Mouse (Mus musculus): ENCODE measurements around the gene Rif1. TPM values are rescaled to one million over a fixed set of nuclear protein-coding genes. Genes with fewer than 3 reads are reported as not detected.
"Not testable (repeated sequence)": the region's sequence is repeated elsewhere in the genome, so short reads cannot be mapped to it uniquely, and the experiment has no call there.

Gene Rif1
- polyA plus RNA-seq, 1 experiment from 2014 or later, result 64.2 TPM

DNA sequence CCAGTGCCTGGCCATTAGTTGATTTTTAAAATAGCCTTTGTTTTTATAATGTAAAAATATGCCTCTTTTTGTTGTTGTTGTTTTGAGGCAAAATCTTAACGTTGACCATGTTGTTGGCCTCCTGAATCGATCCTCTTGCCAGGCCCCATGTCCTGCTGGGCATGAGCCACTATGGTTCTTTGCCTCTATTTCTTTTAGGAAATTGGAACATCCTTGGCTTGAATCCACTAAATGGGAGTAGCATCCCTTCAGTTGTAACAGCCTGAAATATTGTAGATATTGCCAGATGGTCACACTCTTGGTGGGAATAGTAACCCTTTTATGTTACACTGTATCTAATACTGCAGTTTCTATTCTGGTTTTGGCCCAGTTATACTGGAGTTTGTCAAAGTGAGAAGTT lies 11.9 kb downstream of the Rif1 start:
- Histone ChIP-seq H3K9me3 (ENCODE audit: control insufficient read depth, low read length) (no peaks in the 10 kb centered on the region), H3K27me3 (ENCODE audit: control insufficient read depth, insufficient read depth, low read length) (no peaks in the 10 kb centered on the region), H3K4me3 (ENCODE audit: low read length) (no peak overlapping the region), H3K4me1 (ENCODE audit: control insufficient read depth, insufficient read depth, low read length) (no peaks in the 10 kb centered on the region), H3K27ac (ENCODE audit: low read depth, low read length) (no peak overlapping the region), H3K36me3 (ENCODE audit: control insufficient read depth, insufficient read depth, low read length) (peaks cover 83% of the 10 kb centered on the region), H3K9ac (ENCODE audit: low read depth, low read length) (no peak overlapping the region), H3K4me2 (replicated peaks; ENCODE audit: low read depth, low read length) (no peak overlapping the region)
- no peak for ATAC-seq (ENCODE audit: low FRiP score, low TSS enrichment)
- 89% methylated on average over 2 of the region's 2 CpGs for WGBS

DNA sequence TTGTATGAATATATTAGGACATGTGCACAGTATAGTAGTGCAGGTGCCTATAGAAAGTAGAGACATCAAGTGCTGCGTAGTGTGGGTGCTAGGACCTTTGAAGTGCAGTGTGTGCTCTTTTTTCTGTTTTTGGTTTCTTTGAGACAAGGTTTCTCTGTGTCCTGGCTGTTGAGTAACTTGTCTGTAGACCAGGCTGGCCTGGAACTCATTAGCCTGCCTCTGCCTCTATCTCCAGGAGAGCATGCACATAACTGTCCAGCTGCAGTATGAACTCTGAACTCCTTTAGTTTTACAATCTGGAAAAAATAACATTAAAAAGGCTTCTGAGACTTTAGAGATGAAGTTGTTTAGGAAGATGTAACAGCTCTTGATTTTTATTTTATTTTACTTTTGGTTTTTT lies 41.5 kb downstream of the Rif1 start:
- no peaks in the 10 kb centered on the region for H3K4me1 ChIP-seq (ENCODE audit: control insufficient read depth, insufficient read depth, low read length)
- H3K9ac ChIP-seq (ENCODE audit: low read depth, low read length), result no peak overlapping the region
- H3K4me2 ChIP-seq (replicated peaks; ENCODE audit: low read depth, low read length), result no peak overlapping the region
- no peak for ATAC-seq (ENCODE audit: low FRiP score, low TSS enrichment)
- no peaks in the 10 kb centered on the region for H3K27me3 ChIP-seq (ENCODE audit: control insufficient read depth, insufficient read depth, low read length)
- H3K4me3 ChIP-seq (ENCODE audit: low read length), result no peak overlapping the region
- peaks cover 86% of the 10 kb centered on the region for H3K36me3 ChIP-seq (ENCODE audit: control insufficient read depth, insufficient read depth, low read length)
- WGBS, result 88% methylated on average over 1 of the region's 1 CpGs
- H3K27ac ChIP-seq (ENCODE audit: low read depth, low read length), result no peak overlapping the region
- no peaks in the 10 kb centered on the region for H3K9me3 ChIP-seq (ENCODE audit: control insufficient read depth, low read length)

DNA sequence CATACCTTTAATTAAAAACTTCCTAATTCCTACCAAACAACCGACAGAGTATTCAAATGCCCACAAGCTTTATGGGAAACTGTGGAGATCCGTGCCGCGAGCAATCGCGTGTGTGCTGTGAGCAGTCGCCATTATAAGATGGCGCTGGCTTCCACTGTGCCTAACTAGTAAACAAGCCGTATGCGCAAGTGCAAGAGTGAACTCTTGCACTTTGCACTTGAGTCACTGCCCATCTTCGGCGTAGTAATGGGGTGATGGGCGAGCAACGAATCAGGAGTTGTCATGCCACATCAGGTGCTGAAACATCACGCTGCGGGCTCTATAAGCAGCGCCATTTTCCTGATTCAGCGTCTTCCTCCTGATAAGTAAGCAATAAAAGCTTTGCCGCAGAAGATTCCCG lies 58.7 kb downstream of the Rif1 start:
- 95% methylated on average over 20 of the region's 20 CpGs for WGBS
- not testable (repeated sequence) for H3K4me1 ChIP-seq (ENCODE audit: control insufficient read depth, insufficient read depth, low read length); H3K27me3 ChIP-seq (ENCODE audit: control insufficient read depth, insufficient read depth, low read length); H3K27ac ChIP-seq (ENCODE audit: low read depth, low read length); H3K4me3 ChIP-seq (ENCODE audit: low read length); H3K4me2 ChIP-seq (replicated peaks; ENCODE audit: low read depth, low read length); H3K36me3 ChIP-seq (ENCODE audit: control insufficient read depth, insufficient read depth, low read length); H3K9me3 ChIP-seq (ENCODE audit: control insufficient read depth, low read length); ATAC-seq (ENCODE audit: low FRiP score, low TSS enrichment); H3K9ac ChIP-seq (ENCODE audit: low read depth, low read length)

DNA sequence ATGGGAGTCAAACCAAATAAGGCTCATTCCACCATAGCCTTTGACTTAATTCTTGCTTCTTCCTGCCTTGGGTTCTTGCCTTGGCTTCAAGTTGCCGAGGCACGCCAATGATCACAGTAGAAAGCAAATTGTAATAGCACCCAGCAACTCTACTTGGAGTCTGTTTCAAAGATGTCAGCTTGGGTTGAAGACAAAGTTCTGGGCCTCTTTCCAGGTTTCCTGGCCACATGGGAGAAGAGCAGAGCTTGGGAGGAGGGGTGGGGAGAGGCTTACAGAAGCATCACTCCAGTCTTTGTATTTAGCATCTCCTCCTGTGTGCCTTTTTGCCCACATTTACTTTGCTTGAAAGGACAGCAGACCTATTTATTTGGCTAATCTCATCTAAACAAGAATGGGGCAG lies 60.7 kb downstream of the Rif1 start:
- Histone ChIP-seq H3K4me2 (replicated peaks; ENCODE audit: low read depth, low read length) (no peak overlapping the region), H3K9ac (ENCODE audit: low read depth, low read length) (no peak overlapping the region), H3K4me3 (ENCODE audit: low read length) (no peak overlapping the region), H3K4me1 (ENCODE audit: control insufficient read depth, insufficient read depth, low read length) (no peaks in the 10 kb centered on the region), H3K36me3 (ENCODE audit: control insufficient read depth, insufficient read depth, low read length) (peaks cover 11% of the 10 kb centered on the region; the same call in 1 of the 2 replicates), H3K9me3 (ENCODE audit: control insufficient read depth, low read length) (no peaks in the 10 kb centered on the region), H3K27me3 (ENCODE audit: control insufficient read depth, insufficient read depth, low read length) (no peaks in the 10 kb centered on the region), H3K27ac (ENCODE audit: low read depth, low read length) (no peak overlapping the region)
- ATAC-seq (ENCODE audit: low FRiP score, low TSS enrichment), result no peak
- WGBS, result 88% methylated on average over 2 of the region's 2 CpGs

DNA sequence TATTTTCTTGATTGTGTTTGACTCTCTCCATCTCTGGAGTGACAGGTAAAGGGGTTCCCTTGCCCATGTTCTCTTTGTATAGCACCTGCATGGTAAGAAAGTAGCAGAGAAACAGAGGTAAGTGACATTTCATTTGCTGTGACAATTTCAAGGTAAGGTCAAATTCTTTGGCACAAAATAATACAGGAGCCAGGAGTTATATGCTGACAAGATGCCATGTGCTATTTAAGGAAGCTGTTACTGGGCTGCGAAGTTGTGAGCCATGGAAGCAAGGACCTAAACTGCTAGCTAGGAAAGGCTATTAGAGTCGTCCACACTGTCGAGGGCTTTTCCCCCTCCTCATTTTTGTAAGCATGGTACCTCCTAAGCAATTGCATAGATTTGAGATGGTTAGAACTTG lies 80.4 kb downstream of the Rif1 start:
- no peaks in the 10 kb centered on the region for H3K36me3 ChIP-seq (ENCODE audit: control insufficient read depth, insufficient read depth, low read length)

DNA sequence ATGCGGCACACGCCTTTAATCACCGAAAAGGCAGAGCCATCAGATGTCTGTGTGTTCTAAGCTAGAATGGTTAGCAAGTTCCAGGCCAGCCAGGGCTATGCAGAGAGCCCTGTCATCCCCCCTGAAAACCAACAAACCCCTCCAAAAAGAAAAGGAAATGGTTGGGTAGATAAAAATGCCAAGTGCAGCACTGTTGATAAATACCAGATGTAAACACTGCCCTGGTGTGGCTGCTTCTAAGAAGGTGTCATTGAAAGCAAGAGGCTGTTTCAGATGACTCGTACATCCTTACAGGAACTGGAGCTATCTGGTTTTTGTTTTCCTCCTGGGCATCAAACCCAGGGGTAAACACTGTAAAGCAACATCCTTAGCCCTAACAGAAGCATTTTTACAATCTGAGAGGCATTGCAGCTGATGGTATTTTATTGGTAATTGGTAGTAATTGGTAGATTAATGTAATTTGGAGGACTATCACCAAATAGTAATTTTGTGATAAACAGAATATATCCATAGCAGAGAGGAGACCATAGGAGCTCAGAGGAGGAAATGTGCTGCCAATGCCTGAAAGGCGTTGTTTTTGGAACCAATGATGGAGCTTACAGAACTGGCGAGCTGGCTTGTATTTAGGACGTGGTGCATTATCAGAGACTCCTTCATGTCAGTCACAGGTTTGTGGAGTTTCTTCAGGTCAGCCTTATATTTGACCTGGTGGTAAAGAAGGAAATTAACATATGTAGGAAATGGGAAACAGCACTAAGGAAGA lies 96.8 kb downstream of the Rif1 start:
- no peaks in the 10 kb centered on the region for H3K36me3 ChIP-seq (ENCODE audit: control insufficient read depth, insufficient read depth, low read length)
- ATAC-seq (ENCODE audit: low FRiP score, low TSS enrichment), result no peak
- WGBS, result 83% methylated on average over 7 of the region's 7 CpGs

More for the DNA sequence above, 80.4 kb downstream of the Rif1 start:
- Histone ChIP-seq H3K27ac (ENCODE audit: low read depth, low read length) (no peak overlapping the region), H3K27me3 (ENCODE audit: control insufficient read depth, insufficient read depth, low read length) (no peaks in the 10 kb centered on the region), H3K4me2 (replicated peaks; ENCODE audit: low read depth, low read length) (no peak overlapping the region), H3K9me3 (ENCODE audit: control insufficient read depth, low read length) (no peaks in the 10 kb centered on the region), H3K9ac (ENCODE audit: low read depth, low read length) (no peak overlapping the region), H3K4me3 (ENCODE audit: low read length) (no peak overlapping the region), H3K4me1 (ENCODE audit: control insufficient read depth, insufficient read depth, low read length) (no peaks in the 10 kb centered on the region)
- 74% methylated on average over 3 of the region's 3 CpGs for WGBS
- no peak for ATAC-seq (ENCODE audit: low FRiP score, low TSS enrichment)

More for the DNA sequence above, 96.8 kb downstream of the Rif1 start:
- no peak overlapping the region for H3K27ac ChIP-seq (ENCODE audit: low read depth, low read length)
- no peaks in the 10 kb centered on the region for H3K27me3 ChIP-seq (ENCODE audit: control insufficient read depth, insufficient read depth, low read length)
- no peak overlapping the region for H3K9ac ChIP-seq (ENCODE audit: low read depth, low read length)
- no peak overlapping the region for H3K4me2 ChIP-seq (replicated peaks; ENCODE audit: low read depth, low read length)
- no peaks in the 10 kb centered on the region for H3K4me1 ChIP-seq (ENCODE audit: control insufficient read depth, insufficient read depth, low read length)
- no peaks in the 10 kb centered on the region for H3K9me3 ChIP-seq (ENCODE audit: control insufficient read depth, low read length)
- no peak overlapping the region for H3K4me3 ChIP-seq (ENCODE audit: low read length)

Other genes starting within 250 kb of the Rif1 start
- gene Rbm43, start 137.7 kb upstream of the Rif1 start, polyA plus RNA-seq (2014; fragmentation: Nextera tagmentation; extraction: Ambion mirVana), result 8.3 and 12.9 TPM in 2 replicates
- 13.8 and 17.7 TPM in 2 replicates for gene Nmi, start 99.3 kb upstream of the Rif1 start, polyA plus RNA-seq (2014; fragmentation: Nextera tagmentation; extraction: Ambion mirVana)
- gene Tnfaip6, start 34.8 kb upstream of the Rif1 start, polyA plus RNA-seq (2014; fragmentation: Nextera tagmentation; extraction: Ambion mirVana), result 7.7 and 8.2 TPM in 2 replicates